In the genomic region with DNA sequence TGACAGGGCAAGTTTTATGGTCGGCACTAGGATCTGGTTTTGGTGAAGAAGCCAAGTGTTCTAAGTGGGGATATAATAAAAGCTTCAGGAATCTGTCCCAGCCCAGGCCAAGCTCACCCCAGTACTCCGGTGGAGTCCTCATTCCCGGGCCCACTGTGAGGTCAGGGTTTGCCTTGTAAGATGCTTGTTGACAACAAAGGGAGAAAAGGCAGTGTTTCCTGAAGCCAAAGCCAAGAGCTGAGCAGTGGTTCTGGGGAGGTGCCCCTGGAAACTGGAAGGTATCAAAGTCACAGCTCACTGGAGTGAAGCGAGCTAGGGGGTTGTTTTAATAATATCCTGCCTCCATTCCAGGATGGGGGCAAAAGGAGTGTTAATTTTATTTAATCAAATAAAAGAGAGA, we compare ENCODE assay signal across 25 mouse cellular contexts. TPM values are rescaled to one million over a fixed set of nuclear protein-coding genes. Genes with fewer than 3 reads are reported as not detected.
DNase-seq lines count a peak whose midpoint lies in the region; ATAC-seq and TF ChIP-seq lines count a peak whose summit lies in the region.
"Had no signal": no experiment of that assay in that cellular context is flagged by ENCODE, and none has a peak within 500 bp of the region (broad histone marks: within the 10 kb centered on the region; RNA-seq: fewer than 3 reads in every experiment).

No protein-coding gene starts in this region.

- 0 out of 2 replicates have a peak overlapping the region, but pooled peaks have one; percentile 60 for H3K27ac ChIP-seq in intestine, embryonic 15.5 days
- peak overlapping the region; percentile 67; the same call in 1 of the 2 replicates for H3K27ac ChIP-seq in intestine, postnatal 0 days (ENCODE audit: low read depth, low read length)
- H3K27ac ChIP-seq in kidney, embryonic 14.5 days (ENCODE audit: low read depth, low read length), result peak overlapping the region; percentile 30; the same call in 1 of the 2 replicates
- H3K27ac ChIP-seq: gastrocnemius, adult 2 months; hindbrain, postnatal 0 days; liver, embryonic 12.5 days; lung, embryonic 15.5 days; midbrain, embryonic 10.5 days; neural tube, embryonic 13.5 days had no signal

- H3K9ac ChIP-seq in intestine, embryonic 15.5 days, result no peak overlapping the region
- no peak overlapping the region for H3K9ac ChIP-seq in intestine, postnatal 0 days (ENCODE audit: low read depth, low read length)
- no peak overlapping the region for H3K9ac ChIP-seq in kidney, embryonic 14.5 days (ENCODE audit: low read depth, low read length)
- H3K9ac ChIP-seq: liver, embryonic 12.5 days; lung, embryonic 15.5 days; neural tube, embryonic 13.5 days had no signal

- TF ChIP-seq CTCF in intestine, postnatal 0 days (IDR thresholded peaks at IDR 0.05; ENCODE audit: low read depth), result no peak

- 20% methylated on average over 4 of the region's 4 CpGs for WGBS in intestine, embryonic 15.5 days
- WGBS in intestine, postnatal 0 days, result 18% methylated on average over 4 of the region's 4 CpGs
- 9% methylated on average over 4 of the region's 4 CpGs for WGBS in kidney, embryonic 14.5 days

- no peaks in the 10 kb centered on the region for H3K9me3 ChIP-seq in intestine, embryonic 15.5 days
- no peaks in the 10 kb centered on the region for H3K9me3 ChIP-seq in intestine, postnatal 0 days (ENCODE audit: control insufficient read depth)
- no peaks in the 10 kb centered on the region for H3K9me3 ChIP-seq in kidney, embryonic 14.5 days (ENCODE audit: control insufficient read depth, low read length)
- H3K9me3 ChIP-seq: liver, embryonic 12.5 days; lung, embryonic 15.5 days; midbrain, embryonic 10.5 days; neural tube, embryonic 13.5 days had no signal

- H3K36me3 ChIP-seq in intestine, embryonic 15.5 days, result no peaks in the 10 kb centered on the region
- no peaks in the 10 kb centered on the region for H3K36me3 ChIP-seq in intestine, postnatal 0 days (ENCODE audit: control insufficient read depth, insufficient read depth)
- H3K36me3 ChIP-seq in kidney, embryonic 14.5 days (ENCODE audit: control insufficient read depth, insufficient read depth, low read length), result no peaks in the 10 kb centered on the region
- H3K36me3 ChIP-seq: liver, embryonic 12.5 days; lung, embryonic 15.5 days; midbrain, embryonic 10.5 days; neural tube, embryonic 13.5 days had no signal

- H3K27me3 ChIP-seq in intestine, embryonic 15.5 days (replicated peaks), result no peaks in the 10 kb centered on the region
- H3K27me3 ChIP-seq in intestine, postnatal 0 days (replicated peaks; ENCODE audit: control insufficient read depth, insufficient read depth, low read length), result no peaks in the 10 kb centered on the region
- H3K27me3 ChIP-seq in kidney, embryonic 14.5 days (ENCODE audit: control insufficient read depth, insufficient read depth, low read length), result no peaks in the 10 kb centered on the region
- H3K27me3 ChIP-seq: lung, embryonic 15.5 days; neural tube, embryonic 13.5 days had no signal

- peak; percentile 39 to 70 for DNase-seq in kidney, postnatal 25 days
- no peak for DNase-seq in layer of hippocampus, adult 9-11 months
- no peak for DNase-seq in adrenal gland, adult 2 months
- DNase-seq: adrenal gland, postnatal 14 days; cerebellum, adult 2 months; cerebellum, postnatal 25 days; embryo, embryonic 11 days; gastrocnemius, adult 2 months; right cerebral cortex, adult 18-20 months had no signal

- 0 out of 2 replicates have a peak, but pooled peaks cover 15% of the 10 kb centered on the region for H3K4me1 ChIP-seq in intestine, embryonic 15.5 days (replicated peaks)
- peaks cover 21% of the 10 kb centered on the region for H3K4me1 ChIP-seq in intestine, postnatal 0 days (replicated peaks; ENCODE audit: control insufficient read depth, insufficient read depth, low read length)
- H3K4me1 ChIP-seq in kidney, embryonic 14.5 days (ENCODE audit: control insufficient read depth, insufficient read depth, low read length), result peaks cover 31% of the 10 kb centered on the region
- H3K4me1 ChIP-seq: midbrain, embryonic 10.5 days; neural tube, embryonic 13.5 days had no signal

- H3K4me3 ChIP-seq in intestine, embryonic 15.5 days (replicated peaks), result no peak overlapping the region
- no peak overlapping the region for H3K4me3 ChIP-seq in intestine, postnatal 0 days (ENCODE audit: low read depth, low read length)
- no peak overlapping the region for H3K4me3 ChIP-seq in kidney, embryonic 14.5 days (ENCODE audit: low read length)
- H3K4me3 ChIP-seq: gastrocnemius, adult 2 months; liver, embryonic 12.5 days; lung, embryonic 15.5 days; midbrain, embryonic 10.5 days; myocyte; neural tube, embryonic 13.5 days had no signal

- no peak overlapping the region for H3K4me2 ChIP-seq in intestine, embryonic 15.5 days (replicated peaks)
- no peak overlapping the region for H3K4me2 ChIP-seq in intestine, postnatal 0 days (replicated peaks; ENCODE audit: low read depth)
- no peak overlapping the region for H3K4me2 ChIP-seq in kidney, embryonic 14.5 days (replicated peaks; ENCODE audit: low read depth, low read length)
- H3K4me2 ChIP-seq: heart, embryonic 11.5 days; liver, embryonic 12.5 days; lung, embryonic 15.5 days; neural tube, embryonic 13.5 days had no signal

- ATAC-seq in intestine, embryonic 15.5 days, result no peak
- no peak for ATAC-seq in intestine, postnatal 0 days
- peak; percentile 61 for ATAC-seq in kidney, embryonic 14.5 days (ENCODE audit: low FRiP score, low TSS enrichment)
- ATAC-seq in granulocyte monocyte progenitor cell, adult 5-6 weeks (replicated peaks; ENCODE audit: poor library complexity, severe bottlenecking), result no peak
- ATAC-seq: activated CD4-positive, CD25-positive, alpha-beta regulatory T cell, adult 4 months; forebrain, embryonic 14.5 days; hindbrain, postnatal 0 days; liver, embryonic 12.5 days; midbrain, embryonic 16.5 days had no signal

RNA-seq across cellular contexts. Expression of a gene that starts 6.8 kb away (rescaled TPM):
- polyA plus RNA-seq in intestine, embryonic 15.5 days (2015; fragmentation: Nextera tagmentation; extraction: Ambion mirVana), result 44.5 and 45.9 TPM in 2 replicates
- polyA plus RNA-seq in intestine, postnatal 0 days (2015; fragmentation: Nextera tagmentation; extraction: Ambion mirVana), result 40.6 and 41.0 TPM in 2 replicates
- polyA plus RNA-seq in kidney, embryonic 14.5 days (2014; fragmentation: Nextera tagmentation; extraction: Ambion mirVana), result 31.2 and 33.2 TPM in 2 replicates
- 7.8 and 13.1 TPM in 2 replicates for total RNA-seq in granulocyte monocyte progenitor cell, adult 5-6 weeks (2014; fragmentation: Nextera tagmentation)
- 4.7 and 5.6 TPM in 2 replicates for total RNA-seq in granulocyte monocyte progenitor cell, adult 5-6 weeks (2017)
- total RNA-seq in adrenal gland, adult 2 months (2021), result under 1 TPM; 0.46 to 0.55 TPM
- 0.29 and 0.68 TPM in 2 replicates for polyA plus RNA-seq in adrenal gland, adult 2 months (2012; rRNA removed)
- total RNA-seq: hematopoietic stem cell, adult 5-6 weeks; MEL had no signal
- polyA plus RNA-seq: activated CD4-positive, CD25-positive, alpha-beta regulatory T cell, adult 4 months; myocyte had no signal

Comparison
In these comparisons a context has a peak if more than half of its experiments do, and no peak if none do; other contexts are left out.
1. DNase-seq: peak in kidney, postnatal 25 days (2 of 2); none in layer of hippocampus, adult 9-11 months (single experiment) and adrenal gland, adult 2 months (single experiment).
2. RNA of a gene that starts 6.8 kb away (polyA plus RNA-seq): 44.5 to 45.9 TPM in intestine, embryonic 15.5 days, 40.6 to 41.0 TPM in intestine, postnatal 0 days and 31.2 to 33.2 TPM in kidney, embryonic 14.5 days; 0.29 to 0.68 TPM in adrenal gland, adult 2 months; every median in the first group is over 10 times any median in the second.
3. Peak in every context shown above with its lines, with median percentiles within 50 percentile points of each other: H3K27ac ChIP-seq.